Mouse (Mus musculus): ENCODE measurements around the gene Gal. TPM values are rescaled to one million over a fixed set of nuclear protein-coding genes. Genes with fewer than 3 reads are reported as not detected.
A peak's percentile ranks its signal among the peaks of the same experiment; 100 is the strongest.

The Gal gene
- polyA plus RNA-seq, 1 experiment from 2014 or later, result 8.9 TPM

- H3K27ac ChIP-seq (ENCODE audit: low read length), result no peak overlapping the region
- ATAC-seq (replicated peaks; ENCODE audit: extremely low read depth, insufficient read depth, low FRiP score), result peak; percentile 71
- no peak overlapping the region for H3K4me3 ChIP-seq (ENCODE audit: low read length)
- H3K4me2 ChIP-seq (ENCODE audit: low read depth, low read length), result peak overlapping the region; percentile 3; the same call in 1 of the 2 replicates
- H3K36me3 ChIP-seq (ENCODE audit: control insufficient read depth, insufficient read depth), result peaks cover 7% of the 10 kb centered on the region
- no peaks in the 10 kb centered on the region for H3K27me3 ChIP-seq (ENCODE audit: control insufficient read depth, insufficient read depth, low read length)
- 35% methylated on average over 7 of the region's 7 CpGs for WGBS
- H3K9ac ChIP-seq (ENCODE audit: low read length), result no peak overlapping the region
- no peaks in the 10 kb centered on the region for H3K9me3 ChIP-seq (replicated peaks; ENCODE audit: control insufficient read depth, low read length)
- H3K4me1 ChIP-seq (ENCODE audit: control insufficient read depth, insufficient read depth, low read length), result peaks cover 13% of the 10 kb centered on the region
Observed at GRCm38 (mm10) chr19:3401943-3402342, 12.4 kb downstream of the Gal start.

- Histone ChIP-seq H3K36me3 (ENCODE audit: control insufficient read depth, insufficient read depth) (peaks cover 7% of the 10 kb centered on the region), H3K9ac (ENCODE audit: low read length) (no peak overlapping the region), H3K4me3 (ENCODE audit: low read length) (no peak overlapping the region), H3K27me3 (ENCODE audit: control insufficient read depth, insufficient read depth, low read length) (no peaks in the 10 kb centered on the region), H3K9me3 (replicated peaks; ENCODE audit: control insufficient read depth, low read length) (no peaks in the 10 kb centered on the region), H3K4me1 (ENCODE audit: control insufficient read depth, insufficient read depth, low read length) (peaks cover 13% of the 10 kb centered on the region), H3K27ac (ENCODE audit: low read length) (no peak overlapping the region), H3K4me2 (ENCODE audit: low read depth, low read length) (no peak overlapping the region)
- 66% methylated on average over 7 of the region's 7 CpGs for WGBS
- ATAC-seq (replicated peaks; ENCODE audit: extremely low read depth, insufficient read depth, low FRiP score), result no peak
Observed at GRCm38 (mm10) chr19:3401504-3401903, 12.8 kb downstream of the Gal start.

GRCm38 (mm10) chr19:3400057-3400456, 14.3 kb downstream of the Gal start:
- Histone ChIP-seq H3K9ac (ENCODE audit: low read length) (no peak overlapping the region), H3K4me3 (ENCODE audit: low read length) (no peak overlapping the region), H3K9me3 (replicated peaks; ENCODE audit: control insufficient read depth, low read length) (no peaks in the 10 kb centered on the region), H3K4me2 (ENCODE audit: low read depth, low read length) (no peak overlapping the region), H3K27ac (ENCODE audit: low read length) (no peak overlapping the region), H3K27me3 (ENCODE audit: control insufficient read depth, insufficient read depth, low read length) (no peaks in the 10 kb centered on the region), H3K4me1 (ENCODE audit: control insufficient read depth, insufficient read depth, low read length) (peaks cover 13% of the 10 kb centered on the region), H3K36me3 (ENCODE audit: control insufficient read depth, insufficient read depth) (peaks cover 7% of the 10 kb centered on the region)
- WGBS, result 77% methylated on average over 4 of the region's 4 CpGs
- ATAC-seq (replicated peaks; ENCODE audit: extremely low read depth, insufficient read depth, low FRiP score), result no peak

GRCm38 (mm10) chr19:3394216-3394615, 20.1 kb downstream of the Gal start:
- peaks cover 4% of the 10 kb centered on the region for H3K9me3 ChIP-seq (replicated peaks; ENCODE audit: control insufficient read depth, low read length)
- no peak for ATAC-seq (replicated peaks; ENCODE audit: extremely low read depth, insufficient read depth, low FRiP score)
- no peak overlapping the region for H3K4me3 ChIP-seq (ENCODE audit: low read length)
- no peak overlapping the region for H3K9ac ChIP-seq (ENCODE audit: low read length)
- H3K4me1 ChIP-seq (ENCODE audit: control insufficient read depth, insufficient read depth, low read length), result peaks cover 7% of the 10 kb centered on the region
- no peak overlapping the region for H3K27ac ChIP-seq (ENCODE audit: low read length)
- 67% methylated on average over 3 of the region's 3 CpGs for WGBS
- no peak overlapping the region for H3K4me2 ChIP-seq (ENCODE audit: low read depth, low read length)
- peaks cover 4% of the 10 kb centered on the region for H3K36me3 ChIP-seq (ENCODE audit: control insufficient read depth, insufficient read depth)
- H3K27me3 ChIP-seq (ENCODE audit: control insufficient read depth, insufficient read depth, low read length), result no peaks in the 10 kb centered on the region

GRCm38 (mm10) chr19:3392384-3392783, 22.0 kb downstream of the Gal start:
- ATAC-seq (replicated peaks; ENCODE audit: extremely low read depth, insufficient read depth, low FRiP score), result no peak
- H3K27ac ChIP-seq (ENCODE audit: low read length), result peak overlapping the region; percentile 29; the same call in 1 of the 2 replicates
- no peak overlapping the region for H3K9ac ChIP-seq (ENCODE audit: low read length)
- no peaks in the 10 kb centered on the region for H3K27me3 ChIP-seq (ENCODE audit: control insufficient read depth, insufficient read depth, low read length)
- 25% methylated on average over 1 of the region's 1 CpGs for WGBS
- H3K9me3 ChIP-seq (replicated peaks; ENCODE audit: control insufficient read depth, low read length), result peaks cover 4% of the 10 kb centered on the region
- H3K4me1 ChIP-seq (ENCODE audit: control insufficient read depth, insufficient read depth, low read length), result peaks cover 10% of the 10 kb centered on the region
- H3K36me3 ChIP-seq (ENCODE audit: control insufficient read depth, insufficient read depth), result peaks cover 4% of the 10 kb centered on the region
- H3K4me2 ChIP-seq (ENCODE audit: low read depth, low read length), result no peak overlapping the region
- no peak overlapping the region for H3K4me3 ChIP-seq (ENCODE audit: low read length)

- 1% methylated on average over 31 of the region's 43 CpGs for WGBS
- peak overlapping the region; percentile 60 for H3K9ac ChIP-seq (ENCODE audit: low read length)
- H3K27me3 ChIP-seq (ENCODE audit: control insufficient read depth, insufficient read depth, low read length), result no peaks in the 10 kb centered on the region
- peaks cover 10% of the 10 kb centered on the region for H3K4me1 ChIP-seq (ENCODE audit: control insufficient read depth, insufficient read depth, low read length)
- H3K36me3 ChIP-seq (ENCODE audit: control insufficient read depth, insufficient read depth), result peaks cover 18% of the 10 kb centered on the region
- H3K27ac ChIP-seq (ENCODE audit: low read length), result 0 out of 2 replicates have a peak overlapping the region, but pooled peaks have one; percentile 4
- peak overlapping the region; percentile 54 for H3K4me3 ChIP-seq (ENCODE audit: low read length)
- H3K4me2 ChIP-seq (ENCODE audit: low read depth, low read length), result peak overlapping the region; percentile 97
- peaks cover 4% of the 10 kb centered on the region for H3K9me3 ChIP-seq (replicated peaks; ENCODE audit: control insufficient read depth, low read length)
- ATAC-seq (replicated peaks; ENCODE audit: extremely low read depth, insufficient read depth, low FRiP score), result peak; percentile 92
Observed at GRCm38 (mm10) chr19:3389089-3389488, 25.3 kb downstream of the Gal start.

GRCm38 (mm10) chr19:3388629-3389057, 25.7 kb downstream of the Gal start, which contains the start of gene Tesmin:
Gene Tesmin (plus strand): TSS chr19:3388857.
- peak; percentile 85 for ATAC-seq (replicated peaks; ENCODE audit: extremely low read depth, insufficient read depth, low FRiP score)
- H3K9ac ChIP-seq (ENCODE audit: low read length), result peak within 1 kb of the TSS; percentile 60
- H3K27ac ChIP-seq (ENCODE audit: low read length), result 0 out of 2 replicates have a peak within 1 kb of the TSS, but pooled peaks have one; percentile 4
- H3K4me2 ChIP-seq (ENCODE audit: low read depth, low read length), result peak within 1 kb of the TSS; percentile 97
- H3K9me3 ChIP-seq (replicated peaks; ENCODE audit: control insufficient read depth, low read length), result peaks cover 4% of the 10 kb centered on the region
- peaks cover 23% of the 10 kb centered on the region for H3K36me3 ChIP-seq (ENCODE audit: control insufficient read depth, insufficient read depth)
- peaks cover 10% of the 10 kb centered on the region for H3K4me1 ChIP-seq (ENCODE audit: control insufficient read depth, insufficient read depth, low read length)
- 1% methylated on average over 33 of the region's 33 CpGs for WGBS
- peak within 1 kb of the TSS; percentile 54 for H3K4me3 ChIP-seq (ENCODE audit: low read length)
- no peaks in the 10 kb centered on the region for H3K27me3 ChIP-seq (ENCODE audit: control insufficient read depth, insufficient read depth, low read length)

- H3K9me3 ChIP-seq (replicated peaks; ENCODE audit: control insufficient read depth, low read length), result peaks cover 4% of the 10 kb centered on the region
- H3K27ac ChIP-seq (ENCODE audit: low read length), result no peak overlapping the region
- peaks cover 10% of the 10 kb centered on the region for H3K4me1 ChIP-seq (ENCODE audit: control insufficient read depth, insufficient read depth, low read length)
- no peak overlapping the region for H3K9ac ChIP-seq (ENCODE audit: low read length)
- peaks cover 25% of the 10 kb centered on the region for H3K36me3 ChIP-seq (ENCODE audit: control insufficient read depth, insufficient read depth)
- WGBS, result 67% methylated on average over 6 of the region's 6 CpGs
- ATAC-seq (replicated peaks; ENCODE audit: extremely low read depth, insufficient read depth, low FRiP score), result no peak
- no peak overlapping the region for H3K4me2 ChIP-seq (ENCODE audit: low read depth, low read length)
- no peaks in the 10 kb centered on the region for H3K27me3 ChIP-seq (ENCODE audit: control insufficient read depth, insufficient read depth, low read length)
- H3K4me3 ChIP-seq (ENCODE audit: low read length), result no peak overlapping the region
Observed at GRCm38 (mm10) chr19:3388061-3388460, 26.3 kb downstream of the Gal start.

GRCm38 (mm10) chr19:3378614-3379013, 35.7 kb downstream of the Gal start:
- Histone ChIP-seq H3K36me3 (ENCODE audit: control insufficient read depth, insufficient read depth) (peaks cover 57% of the 10 kb centered on the region), H3K9me3 (replicated peaks; ENCODE audit: control insufficient read depth, low read length) (no peaks in the 10 kb centered on the region), H3K9ac (ENCODE audit: low read length) (no peak overlapping the region), H3K4me2 (ENCODE audit: low read depth, low read length) (no peak overlapping the region), H3K4me1 (ENCODE audit: control insufficient read depth, insufficient read depth, low read length) (no peaks in the 10 kb centered on the region), H3K27me3 (ENCODE audit: control insufficient read depth, insufficient read depth, low read length) (no peaks in the 10 kb centered on the region), H3K27ac (ENCODE audit: low read length) (no peak overlapping the region), H3K4me3 (ENCODE audit: low read length) (no peak overlapping the region)
- WGBS, result 89% methylated on average over 3 of the region's 3 CpGs
- no peak for ATAC-seq (replicated peaks; ENCODE audit: extremely low read depth, insufficient read depth, low FRiP score)

Data from heart, embryonic 16.5 days (tissue).